Mouse (Mus musculus) heart, postnatal 25 days (tissue): ENCODE measurements around the gene Lrrc20. TPM values are rescaled to one million over a fixed set of nuclear protein-coding genes. Genes with fewer than 3 reads are reported as not detected.
A peak's percentile ranks its signal among the peaks of the same experiment; 100 is the strongest.
"Not testable (repeated sequence)": the region's sequence is repeated elsewhere in the genome, so short reads cannot be mapped to it uniquely, and the experiment has no call there.

Source experiments
- DNase-seq: peaks from one replicate; pipeline ENCODE4 v3.0.0; 2022; ENCODE audit warnings: low spot score
- intact Hi-C: fragments of 180-260 bp; cut with DNase I; formaldehyde crosslinking; loops from one replicate; pipeline ENCODE4 v1.15.1; 2025
- total RNA-seq, 2 experiments: library from RNA; stranded (reverse); gene quantifications; 2 replicates each; pipeline ENCODE4 v1.2.3; 2021

Lrrc20 gene
- total RNA-seq, 2 experiments from 2014 or later, result 30.1 to 31.3 TPM

- intact Hi-C loops, result no loop called here
- DNase-seq, result no peak
Observed at GRCm38 (mm10) chr10:61621681-61622080, 146.1 kb downstream of the Lrrc20 start.

GRCm38 (mm10) chr10:61623874-61624273 lies 148.3 kb downstream of the Lrrc20 start:
- intact Hi-C loops, DNase-seq: not testable (repeated sequence)

- intact Hi-C loops, result no loop called here
- no peak for DNase-seq
Observed at GRCm38 (mm10) chr10:61624771-61625170, 149.2 kb downstream of the Lrrc20 start.

GRCm38 (mm10) chr10:61625381-61626257 lies 150.0 kb downstream of the Lrrc20 start:
- no peak for DNase-seq
- intact Hi-C loops, result no loop called here

GRCm38 (mm10) chr10:61626551-61626950 lies 150.9 kb downstream of the Lrrc20 start:
- no peak for DNase-seq
- intact Hi-C loops, result no loop called here

GRCm38 (mm10) chr10:61627195-61627937 lies 151.8 kb downstream of the Lrrc20 start:
- no peak for DNase-seq

GRCm38 (mm10) chr10:61627938-61628250 lies 152.3 kb downstream of the Lrrc20 start:
- peak; percentile 28 for DNase-seq
- intact Hi-C loops, result no loop called here

More at GRCm38 (mm10) chr10:61627195-61627937, 151.8 kb downstream of the Lrrc20 start:
- intact Hi-C loops, result no loop called here

Other genes with a start within 250 kb of the Lrrc20 start
- 1 to 10 TPM; 1.6 to 2.4 TPM for gene Adamts14, start 202.4 kb upstream of the Lrrc20 start, total RNA-seq
- gene Prf1, start 178.0 kb upstream of the Lrrc20 start, total RNA-seq, result not detected
- gene Pald1, start 92.3 kb upstream of the Lrrc20 start, total RNA-seq, result 10 to 100 TPM; 16.1 to 21.9 TPM
- under 1 TPM in 1 of 2 experiments, not detected in 1; 0.10 TPM for gene Nodal, start 57.8 kb upstream of the Lrrc20 start, total RNA-seq
- 10 to 100 TPM; 71.4 to 75.2 TPM for gene Eif4ebp2, start 23.1 kb upstream of the Lrrc20 start, total RNA-seq
- not detected for gene Npffr1, start 119.7 kb downstream of the Lrrc20 start, total RNA-seq
- gene Ppa1, start 172.8 kb downstream of the Lrrc20 start, total RNA-seq, result 10 to 100 TPM; 63.9 to 70.1 TPM
- 100 to 1,000 TPM; 142 to 152 TPM for gene Sar1a, start 204.5 kb downstream of the Lrrc20 start, total RNA-seq
- 10 to 100 TPM; 22.5 to 22.9 TPM for gene Tysnd1, start 219.7 kb downstream of the Lrrc20 start, total RNA-seq
- gene Aifm2, start 239.5 kb downstream of the Lrrc20 start, total RNA-seq, result 10 to 100 TPM; 31.3 to 31.6 TPM